Mouse (Mus musculus): ENCODE results near the gene Hydin.

DNA sequence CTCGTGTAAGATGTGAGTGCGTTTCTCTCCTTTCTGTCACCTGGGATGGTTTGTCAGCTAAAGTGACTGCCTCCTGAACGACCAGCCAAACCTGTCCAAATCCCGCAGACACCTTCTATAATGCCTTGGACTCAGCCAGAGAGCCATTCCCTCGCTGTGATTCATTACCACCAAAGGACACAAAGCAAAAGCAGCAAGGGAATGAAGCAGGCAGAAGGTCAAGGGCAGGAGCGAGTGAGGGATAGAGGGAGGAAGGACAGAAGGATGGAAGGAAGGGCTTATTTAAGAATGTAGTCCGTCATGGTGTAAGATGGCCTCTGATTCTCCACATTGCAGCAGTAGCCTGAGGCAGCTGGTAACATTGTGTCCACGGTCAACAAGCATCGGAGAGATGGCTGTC lies 229.5 kb downstream of the Hydin start:
- TF ChIP-seq CTCF (IDR thresholded peaks at IDR 0.05; ENCODE audit: low read depth, low read length): no peak
- no peak for TF ChIP-seq POLR2AphosphoS5 (IDR thresholded peaks at IDR 0.05; ENCODE audit: insufficient replicate concordance, low read depth, low read length)
- TF ChIP-seq GATA2 (IDR thresholded peaks at IDR 0.05; ENCODE audit: borderline replicate concordance, low read depth, low read length): no peak
